Mouse (Mus musculus): Measurements from ENCODE around the gene Evi5. TPM values are rescaled to one million over a fixed set of nuclear protein-coding genes. Genes with fewer than 3 reads are reported as not detected.

Gene Evi5
- polyA plus RNA-seq, 1 experiment from 2014 or later = 84.3 TPM

- H3K9me3 ChIP-seq (replicated peaks; ENCODE audit: low read length) = no peaks in the 10 kb centered on the region
- peaks cover 6% of the 10 kb centered on the region; the same call in 1 of the 2 replicates for H3K36me3 ChIP-seq (ENCODE audit: insufficient read depth, low read length)
- no peak for DNase-seq (ENCODE audit: low spot score)
- H3K27ac ChIP-seq = no peak overlapping the region
- no peak overlapping the region for H3K9ac ChIP-seq (ENCODE audit: low read depth, low read length)
- no peak overlapping the region for H3K4me3 ChIP-seq (replicated peaks; ENCODE audit: low read depth, low read length)
- H3K27me3 ChIP-seq (ENCODE audit: insufficient read depth, low read length) = no peaks in the 10 kb centered on the region
- no peak for ATAC-seq (replicated peaks; ENCODE audit: low FRiP score, low read depth)
- no peak for TF ChIP-seq CTCF (IDR thresholded peaks at IDR 0.05; ENCODE audit: low read depth)
- no peaks in the 10 kb centered on the region for H3K4me1 ChIP-seq (replicated peaks; ENCODE audit: insufficient read depth, low read length)
- H3K4me2 ChIP-seq (ENCODE audit: low read length) = no peak overlapping the region
- WGBS = 93% methylated on average over 3 of the region's 3 CpGs
Measured at GRCm38 (mm10) chr5:107831351-107831750, 43.6 kb downstream of the Evi5 start.

- no peak for TF ChIP-seq CTCF (IDR thresholded peaks at IDR 0.05; ENCODE audit: low read depth)
- no peak for ATAC-seq (replicated peaks; ENCODE audit: low FRiP score, low read depth)
- Histone ChIP-seq H3K9me3 (replicated peaks; ENCODE audit: low read length) (no peaks in the 10 kb centered on the region), H3K4me2 (ENCODE audit: low read length) (no peak within 1 kb of the TSS), H3K4me3 (replicated peaks; ENCODE audit: low read depth, low read length) (no peak within 1 kb of the TSS), H3K27ac (no peak within 1 kb of the TSS), H3K27me3 (ENCODE audit: insufficient read depth, low read length) (no peaks in the 10 kb centered on the region), H3K36me3 (ENCODE audit: insufficient read depth, low read length) (peaks cover 6% of the 10 kb centered on the region; the same call in 1 of the 2 replicates), H3K9ac (ENCODE audit: low read depth, low read length) (no peak within 1 kb of the TSS), H3K4me1 (replicated peaks; ENCODE audit: insufficient read depth, low read length) (no peaks in the 10 kb centered on the region)
- 95% methylated on average over 22 of the region's 22 CpGs for WGBS
- DNase-seq (ENCODE audit: low spot score) = no peak
Measured at GRCm38 (mm10) chr5:107829998-107830560, 44.8 kb downstream of the Evi5 start, which contains the start of gene Ube2d2b. Gene Ube2d2b, plus strand, starts transcription at chr5:107830099.

- Histone ChIP-seq H3K27ac (no peak overlapping the region), H3K4me2 (ENCODE audit: low read length) (no peak overlapping the region), H3K4me1 (replicated peaks; ENCODE audit: insufficient read depth, low read length) (no peaks in the 10 kb centered on the region), H3K4me3 (replicated peaks; ENCODE audit: low read depth, low read length) (no peak overlapping the region), H3K9me3 (replicated peaks; ENCODE audit: low read length) (no peaks in the 10 kb centered on the region), H3K36me3 (ENCODE audit: insufficient read depth, low read length) (no peaks in the 10 kb centered on the region), H3K27me3 (ENCODE audit: insufficient read depth, low read length) (no peaks in the 10 kb centered on the region), H3K9ac (ENCODE audit: low read depth, low read length) (no peak overlapping the region)
- ATAC-seq (replicated peaks; ENCODE audit: low FRiP score, low read depth) (no peak), DNase-seq (ENCODE audit: low spot score) (no peak)
- no peak for TF ChIP-seq CTCF (IDR thresholded peaks at IDR 0.05; ENCODE audit: low read depth)
- WGBS = 81% methylated on average over 1 of the region's 1 CpGs
Measured at GRCm38 (mm10) chr5:107822521-107822920, 52.4 kb downstream of the Evi5 start.

GRCm38 (mm10) chr5:107814651-107815050, 60.3 kb downstream of the Evi5 start:
- no peak for DNase-seq (ENCODE audit: low spot score)
- Histone ChIP-seq H3K4me2 (ENCODE audit: low read length) (no peak overlapping the region), H3K4me1 (replicated peaks; ENCODE audit: insufficient read depth, low read length) (no peaks in the 10 kb centered on the region), H3K9me3 (replicated peaks; ENCODE audit: low read length) (no peaks in the 10 kb centered on the region), H3K27ac (no peak overlapping the region), H3K4me3 (replicated peaks; ENCODE audit: low read depth, low read length) (no peak overlapping the region), H3K27me3 (ENCODE audit: insufficient read depth, low read length) (no peaks in the 10 kb centered on the region), H3K36me3 (ENCODE audit: insufficient read depth, low read length) (peaks cover 16% of the 10 kb centered on the region; the same call in 1 of the 2 replicates), H3K9ac (ENCODE audit: low read depth, low read length) (no peak overlapping the region)
- no peak for TF ChIP-seq CTCF (IDR thresholded peaks at IDR 0.05; ENCODE audit: low read depth)
- ATAC-seq (replicated peaks; ENCODE audit: low FRiP score, low read depth) = no peak
- 83% methylated on average over 2 of the region's 2 CpGs for WGBS

GRCm38 (mm10) chr5:107807496-107807895, 67.4 kb downstream of the Evi5 start:
- Histone ChIP-seq H3K9me3 (replicated peaks; ENCODE audit: low read length) (no peaks in the 10 kb centered on the region), H3K27me3 (ENCODE audit: insufficient read depth, low read length) (no peaks in the 10 kb centered on the region), H3K4me3 (replicated peaks; ENCODE audit: low read depth, low read length) (no peak overlapping the region), H3K4me1 (replicated peaks; ENCODE audit: insufficient read depth, low read length) (no peaks in the 10 kb centered on the region), H3K36me3 (ENCODE audit: insufficient read depth, low read length) (peaks cover 9% of the 10 kb centered on the region; the same call in 1 of the 2 replicates), H3K27ac (no peak overlapping the region), H3K9ac (ENCODE audit: low read depth, low read length) (no peak overlapping the region), H3K4me2 (ENCODE audit: low read length) (no peak overlapping the region)
- ATAC-seq (replicated peaks; ENCODE audit: low FRiP score, low read depth) = no peak
- TF ChIP-seq CTCF (IDR thresholded peaks at IDR 0.05; ENCODE audit: low read depth) = no peak
- 74% methylated on average over 4 of the region's 4 CpGs for WGBS
- DNase-seq (ENCODE audit: low spot score) = peak; percentile 51

- Histone ChIP-seq H3K9me3 (replicated peaks; ENCODE audit: low read length) (no peaks in the 10 kb centered on the region), H3K4me3 (replicated peaks; ENCODE audit: low read depth, low read length) (no peak overlapping the region), H3K4me2 (ENCODE audit: low read length) (no peak overlapping the region), H3K27me3 (ENCODE audit: insufficient read depth, low read length) (no peaks in the 10 kb centered on the region), H3K4me1 (replicated peaks; ENCODE audit: insufficient read depth, low read length) (no peaks in the 10 kb centered on the region), H3K9ac (ENCODE audit: low read depth, low read length) (no peak overlapping the region), H3K36me3 (ENCODE audit: insufficient read depth, low read length) (no peaks in the 10 kb centered on the region), H3K27ac (no peak overlapping the region)
- ATAC-seq (replicated peaks; ENCODE audit: low FRiP score, low read depth) (no peak), DNase-seq (ENCODE audit: low spot score) (no peak)
- no peak for TF ChIP-seq CTCF (IDR thresholded peaks at IDR 0.05; ENCODE audit: low read depth)
Measured at GRCm38 (mm10) chr5:107802621-107803020, 72.3 kb downstream of the Evi5 start.

- Histone ChIP-seq H3K4me1 (replicated peaks; ENCODE audit: insufficient read depth, low read length) (no peaks in the 10 kb centered on the region), H3K36me3 (ENCODE audit: insufficient read depth, low read length) (peaks cover 5% of the 10 kb centered on the region), H3K27me3 (ENCODE audit: insufficient read depth, low read length) (no peaks in the 10 kb centered on the region), H3K4me2 (ENCODE audit: low read length) (no peak overlapping the region), H3K9me3 (replicated peaks; ENCODE audit: low read length) (no peaks in the 10 kb centered on the region), H3K27ac (no peak overlapping the region), H3K4me3 (replicated peaks; ENCODE audit: low read depth, low read length) (no peak overlapping the region), H3K9ac (ENCODE audit: low read depth, low read length) (no peak overlapping the region)
- TF ChIP-seq CTCF (IDR thresholded peaks at IDR 0.05; ENCODE audit: low read depth) = no peak
- WGBS = 71% methylated on average over 2 of the region's 2 CpGs
- no peak for DNase-seq (ENCODE audit: low spot score)
- ATAC-seq (replicated peaks; ENCODE audit: low FRiP score, low read depth) = no peak
Measured at GRCm38 (mm10) chr5:107801234-107801633, 73.7 kb downstream of the Evi5 start.

All from kidney, postnatal 0 days (tissue).